In the genomic region with DNA sequence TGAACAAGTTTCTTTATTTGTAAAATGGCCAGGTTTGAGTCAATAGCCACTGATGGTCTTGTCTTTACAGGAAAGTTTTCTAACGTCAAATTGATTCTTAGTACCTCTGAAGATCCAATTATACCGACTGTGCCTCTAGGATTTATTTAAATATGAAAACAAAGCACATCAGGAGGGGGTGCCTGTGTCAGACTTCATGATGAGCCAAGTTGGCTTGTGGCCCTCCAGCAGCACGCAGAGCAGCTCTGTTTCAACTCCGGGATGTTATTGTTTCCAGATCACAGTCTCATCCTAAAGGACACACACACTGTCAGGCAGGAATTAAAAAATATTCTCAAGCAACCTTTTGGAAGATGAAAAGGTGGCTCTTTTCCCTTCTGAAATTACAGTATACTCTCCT, we compare ENCODE assay signal across 15 mouse cellular contexts.
DNase-seq lines count a peak whose midpoint lies in the region; ATAC-seq lines count a peak whose summit lies in the region.
"Had no signal": no experiment of that assay in that cellular context is flagged by ENCODE, and none has a peak within 500 bp of the region (broad histone marks: within the 10 kb centered on the region; RNA-seq: fewer than 3 reads in every experiment).

No protein-coding gene starts in this region.

- H3K27me3 ChIP-seq in heart, embryonic 12.5 days (replicated peaks), result no peaks in the 10 kb centered on the region
- H3K27me3 ChIP-seq in midbrain, embryonic 16.5 days (ENCODE audit: control insufficient read depth, insufficient read depth, low read depth, low read length), result no peaks in the 10 kb centered on the region
- H3K27me3 ChIP-seq in midbrain, embryonic 11.5 days (ENCODE audit: control insufficient read depth, insufficient read depth, low read length), result no peaks in the 10 kb centered on the region
- H3K27me3 ChIP-seq: embryonic facial prominence, embryonic 12.5 days had no signal

- peaks cover 12% of the 10 kb centered on the region for H3K4me1 ChIP-seq in heart, embryonic 12.5 days (replicated peaks)
- H3K4me1 ChIP-seq in midbrain, embryonic 16.5 days (ENCODE audit: control insufficient read depth, insufficient read depth, low read length), result peaks cover 2% of the 10 kb centered on the region
- no peaks in the 10 kb centered on the region for H3K4me1 ChIP-seq in midbrain, embryonic 11.5 days (ENCODE audit: control insufficient read depth, insufficient read depth, low read length)
- H3K4me1 ChIP-seq: embryonic facial prominence, embryonic 12.5 days had no signal

- no peak overlapping the region for H3K4me2 ChIP-seq in heart, embryonic 12.5 days
- no peak overlapping the region for H3K4me2 ChIP-seq in midbrain, embryonic 16.5 days (ENCODE audit: low read length)
- H3K4me2 ChIP-seq in midbrain, embryonic 11.5 days, result no peak overlapping the region
- H3K4me2 ChIP-seq: embryonic facial prominence, embryonic 12.5 days had no signal

- H3K36me3 ChIP-seq in heart, embryonic 12.5 days, result no peaks in the 10 kb centered on the region
- no peaks in the 10 kb centered on the region for H3K36me3 ChIP-seq in midbrain, embryonic 16.5 days (ENCODE audit: control insufficient read depth, insufficient read depth, low read length)
- H3K36me3 ChIP-seq in midbrain, embryonic 11.5 days (ENCODE audit: control insufficient read depth, insufficient read depth, low read length), result no peaks in the 10 kb centered on the region
- H3K36me3 ChIP-seq: embryonic facial prominence, embryonic 12.5 days; limb, embryonic 10.5 days had no signal

- DNase-seq in heart, postnatal 10 days, result peak; percentile 16 to 21
- DNase-seq in midbrain, embryonic 11.5 days (ENCODE audit: low spot score, missing footprints), result no peak
- DNase-seq in cerebellum, adult 9-11 months, result peak; percentile 45
- peak; percentile 67 for DNase-seq in layer of hippocampus, adult 9-11 months
- DNase-seq: adrenal gland, adult 2 months; heart, adult 2 months; kidney, adult 9 months had no signal

- no peak for ATAC-seq in heart, embryonic 12.5 days (ENCODE audit: insufficient number of reproducible peaks, low FRiP score)
- ATAC-seq in midbrain, embryonic 16.5 days, result peak; percentile 64
- ATAC-seq in midbrain, embryonic 11.5 days (ENCODE audit: low FRiP score), result no peak
- no peak for ATAC-seq in CD4-positive, CD25-positive, alpha-beta regulatory T cell, adult 4 months

- H3K9ac ChIP-seq in heart, embryonic 12.5 days, result no peak overlapping the region
- H3K9ac ChIP-seq in midbrain, embryonic 16.5 days (ENCODE audit: low read depth, low read length), result no peak overlapping the region
- H3K9ac ChIP-seq in midbrain, embryonic 11.5 days (ENCODE audit: low read length), result no peak overlapping the region
- H3K9ac ChIP-seq: embryonic facial prominence, embryonic 12.5 days; liver, embryonic 14.5 days had no signal

- H3K9me3 ChIP-seq in heart, embryonic 12.5 days (replicated peaks), result 0 out of 2 replicates have a peak, but pooled peaks cover 2% of the 10 kb centered on the region
- no peaks in the 10 kb centered on the region for H3K9me3 ChIP-seq in midbrain, embryonic 16.5 days (replicated peaks; ENCODE audit: control insufficient read depth, low read length, poor library complexity, severe bottlenecking)
- no peaks in the 10 kb centered on the region for H3K9me3 ChIP-seq in midbrain, embryonic 11.5 days (ENCODE audit: control insufficient read depth, low read length)
- H3K9me3 ChIP-seq: embryonic facial prominence, embryonic 12.5 days; limb, embryonic 10.5 days had no signal

- no peak overlapping the region for H3K27ac ChIP-seq in heart, embryonic 12.5 days (ENCODE audit: poor library complexity, severe bottlenecking)
- peak overlapping the region; percentile 1; the same call in 1 of the 2 replicates for H3K27ac ChIP-seq in midbrain, embryonic 16.5 days (ENCODE audit: low read length)
- no peak overlapping the region for H3K27ac ChIP-seq in midbrain, embryonic 11.5 days (ENCODE audit: low read depth, low read length)
- H3K27ac ChIP-seq: embryonic facial prominence, embryonic 12.5 days; heart, adult 2 months; limb, embryonic 10.5 days; liver, embryonic 14.5 days; macrophage had no signal

- WGBS in heart, embryonic 12.5 days, result 59% methylated on average over 4 of the region's 4 CpGs
- 18% methylated on average over 4 of the region's 4 CpGs for WGBS in midbrain, embryonic 16.5 days
- 36% methylated on average over 4 of the region's 4 CpGs for WGBS in midbrain, embryonic 11.5 days

- no peak overlapping the region for H3K4me3 ChIP-seq in heart, embryonic 12.5 days
- no peak overlapping the region for H3K4me3 ChIP-seq in midbrain, embryonic 16.5 days (ENCODE audit: low read depth, low read length)
- no peak overlapping the region for H3K4me3 ChIP-seq in midbrain, embryonic 11.5 days (ENCODE audit: low read depth, low read length)
- H3K4me3 ChIP-seq: embryonic facial prominence, embryonic 12.5 days; heart, adult 2 months; limb, embryonic 10.5 days; myocyte had no signal

- intact Hi-C loops in heart, postnatal 10 days (cut with DNase I), result no loop called here
